Mouse (Mus musculus) bone marrow, adult 2 months (tissue): Measurements from ENCODE around the gene G6pc.
"Not testable (repeated sequence)": the region's sequence is repeated elsewhere in the genome, so short reads cannot be mapped to it uniquely, and the experiment has no call there.

Source experiments
- CTCF ChIP-seq: fragments of 200-500 bp; IDR thresholded peaks from 2 replicates; pipeline ENCODE4 v1.5.1; 2011; ENCODE audit warnings: low read length, control low read depth; ENCODE audit not compliant: control insufficient read depth, insufficient read depth
- POLR2A ChIP-seq: fragments of 200-500 bp; IDR thresholded peaks from 2 replicates; pipeline ENCODE4 v1.6.1; 2011; ENCODE audit warnings: low read depth, mild to moderate bottlenecking, control low read depth, low read length, borderline replicate concordance; ENCODE audit not compliant: control insufficient read depth

GRCm38 (mm10) chr11:101330961-101331360 lies 36.4 kb upstream of the G6pc start:
- not testable (repeated sequence) for TF ChIP-seq CTCF, POLR2A
